Mouse (Mus musculus) stomach, embryonic 15.5 days (tissue): ENCODE measurements around the gene Nom1. TPM values are rescaled to one million over a fixed set of nuclear protein-coding genes. Genes with fewer than 3 reads are reported as not detected.

Source experiments
- ATAC-seq: fragments of 200-750 bp; cut with Nextera tagmentation; 2 replicates; pipeline ENCODE4 v1.8.0; 2017; ENCODE audit warnings: low read depth, moderate number of reproducible peaks, moderate TSS enrichment; ENCODE audit not compliant: insufficient read depth, low FRiP score
- H3K27ac ChIP-seq: fragments of 300-500 bp; sonication (generic); 2 replicates; pipeline ENCODE4 v1.5.1; 2015; ENCODE audit warnings: mild to moderate bottlenecking, inconsistent platforms
- H3K27me3 ChIP-seq: fragments of 300-500 bp; sonication (generic); replicated peaks from 2 replicates; pipeline ENCODE4 v1.6.1; 2015; ENCODE audit warnings: inconsistent platforms
- H3K36me3 ChIP-seq: fragments of 300-500 bp; sonication (generic); 2 replicates; pipeline ENCODE4 v1.6.1; 2015; ENCODE audit warnings: inconsistent platforms
- H3K4me1 ChIP-seq: fragments of 300-500 bp; sonication (generic); 2 replicates; pipeline ENCODE4 v1.6.1; 2015; ENCODE audit warnings: inconsistent platforms
- H3K4me2 ChIP-seq: fragments of 300-500 bp; sonication (generic); 2 replicates; pipeline ENCODE4 v1.6.1; 2015; ENCODE audit warnings: mild to moderate bottlenecking, inconsistent platforms
- H3K4me3 ChIP-seq: fragments of 300-500 bp; sonication (generic); replicated peaks from 2 replicates; pipeline ENCODE4 v1.5.1; 2015; ENCODE audit warnings: inconsistent platforms
- H3K9ac ChIP-seq: fragments of 300-500 bp; sonication (generic); 2 replicates; pipeline ENCODE4 v1.6.1; 2015; ENCODE audit warnings: inconsistent platforms
- H3K9me3 ChIP-seq: fragments of 300-500 bp; sonication (generic); 2 replicates; pipeline ENCODE4 v1.6.1; 2016; ENCODE audit warnings: inconsistent platforms
- WGBS: fragments of 180-500 bp; shearing (Covaris S2); methylation state at CpG from one replicate; pipeline ENCODE4 v1.1.7; 2015; 5-methylcytosine and 5-hydroxymethylcytosine counted together
- polyA plus RNA-seq: library from polyadenylated mRNA; unstranded; fragments of >200 nt; fragmentation: Nextera tagmentation; extraction: Ambion mirVana; gene quantifications from 2 replicates; pipeline ENCODE4 v1.2.1, GENCODE M21; 2015

The Nom1 gene
- polyA plus RNA-seq, 1 experiment from 2014 or later: 22.8 TPM

DNA sequence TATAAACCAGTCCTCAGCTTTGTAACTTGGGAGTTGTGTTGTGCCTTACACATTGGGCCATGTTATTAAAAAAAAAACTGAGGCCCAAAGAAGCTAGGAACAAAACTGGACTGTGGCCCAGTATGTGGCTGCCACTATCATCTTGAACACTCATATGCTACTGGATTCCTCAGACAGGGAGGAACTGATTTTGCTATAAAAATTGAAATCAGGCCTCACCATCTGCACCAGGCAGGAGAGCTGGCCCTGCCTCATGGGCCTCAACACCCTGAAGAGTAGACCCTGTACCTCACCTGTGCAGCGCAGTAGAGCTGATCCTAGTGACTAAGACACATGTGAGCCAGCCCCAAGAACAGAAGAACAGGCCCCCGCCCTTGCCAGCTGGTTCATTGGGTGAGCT is 10.8 kb downstream of the Nom1 start:
- no peak for ATAC-seq
- Histone ChIP-seq H3K36me3 (peaks cover 68% of the 10 kb centered on the region), H3K27me3 (no peaks in the 10 kb centered on the region), H3K4me3 (no peak overlapping the region), H3K27ac (no peak overlapping the region), H3K4me1 (no peaks in the 10 kb centered on the region), H3K9ac (no peak overlapping the region), H3K9me3 (no peaks in the 10 kb centered on the region), H3K4me2 (no peak overlapping the region)
- 92% methylated on average over 2 of the region's 2 CpGs for WGBS

DNA sequence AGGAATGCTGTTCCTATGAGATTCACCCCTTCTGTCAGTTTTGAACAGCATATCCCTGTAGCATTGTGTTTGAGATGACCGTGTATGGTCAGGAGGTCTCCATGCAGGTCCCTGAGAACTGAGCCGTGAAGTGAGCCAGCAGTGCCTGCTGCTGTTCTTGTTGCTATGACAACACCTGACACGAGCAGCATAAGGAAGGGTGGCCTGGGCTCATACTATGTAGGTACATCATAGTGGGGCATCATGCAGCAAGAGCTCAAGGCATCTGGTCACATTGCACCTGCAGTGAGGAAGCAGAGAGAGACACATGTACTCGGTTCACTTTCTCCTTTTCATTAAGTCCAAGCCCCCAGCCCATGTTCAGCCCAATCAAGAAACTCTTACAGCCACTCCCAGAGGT is 17.9 kb downstream of the Nom1 start:
- Histone ChIP-seq H3K9me3 (no peaks in the 10 kb centered on the region), H3K4me2 (no peak overlapping the region), H3K27ac (no peak overlapping the region), H3K27me3 (no peaks in the 10 kb centered on the region), H3K4me3 (no peak overlapping the region), H3K4me1 (no peaks in the 10 kb centered on the region), H3K36me3 (peaks cover 26% of the 10 kb centered on the region; the same call in 1 of the 2 replicates), H3K9ac (no peak overlapping the region)
- WGBS: 68% methylated on average over 4 of the region's 4 CpGs
- no peak for ATAC-seq

DNA sequence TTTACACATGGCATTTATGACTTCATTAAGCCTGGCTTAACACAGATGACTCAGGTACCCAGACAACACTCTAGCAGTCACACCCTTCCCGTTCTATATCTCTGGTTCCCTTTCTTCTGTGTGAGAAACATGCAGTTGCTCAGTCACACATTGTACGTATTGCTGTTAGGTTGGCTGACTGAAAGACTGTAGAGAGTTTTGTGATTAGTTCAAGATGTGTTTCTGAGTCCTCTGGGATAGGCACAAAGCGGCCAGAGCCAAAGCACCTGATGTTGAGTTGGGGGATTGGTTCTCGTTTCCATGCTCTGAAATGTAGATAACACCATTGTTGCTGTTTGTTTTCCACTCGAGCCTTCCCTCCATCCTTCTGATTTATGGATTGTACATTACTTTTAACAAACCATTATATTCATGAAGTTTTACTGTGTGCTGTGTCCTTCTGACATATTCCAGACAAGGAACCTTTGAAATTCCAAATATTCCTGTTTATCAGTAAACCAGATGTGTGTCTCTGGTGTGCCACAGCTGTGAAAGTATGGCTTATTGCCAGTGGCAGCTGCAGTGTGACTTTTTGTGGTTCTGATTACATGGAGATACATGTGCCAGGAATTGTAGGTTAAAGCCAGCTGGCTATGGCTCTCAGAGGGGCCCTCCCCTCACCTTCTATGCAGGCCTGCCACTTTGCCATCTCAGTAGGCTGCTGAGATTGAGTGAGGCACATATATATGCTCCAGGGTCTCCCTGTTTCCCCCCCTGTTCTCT is 22.6 kb downstream of the Nom1 start:
- Histone ChIP-seq H3K4me2 (no peak overlapping the region), H3K36me3 (no peaks in the 10 kb centered on the region), H3K9me3 (no peaks in the 10 kb centered on the region), H3K4me3 (no peak overlapping the region), H3K27me3 (no peaks in the 10 kb centered on the region), H3K9ac (no peak overlapping the region), H3K27ac (no peak overlapping the region), H3K4me1 (no peaks in the 10 kb centered on the region)
- 54% methylated on average over 5 of the region's 5 CpGs for WGBS
- ATAC-seq: no peak

DNA sequence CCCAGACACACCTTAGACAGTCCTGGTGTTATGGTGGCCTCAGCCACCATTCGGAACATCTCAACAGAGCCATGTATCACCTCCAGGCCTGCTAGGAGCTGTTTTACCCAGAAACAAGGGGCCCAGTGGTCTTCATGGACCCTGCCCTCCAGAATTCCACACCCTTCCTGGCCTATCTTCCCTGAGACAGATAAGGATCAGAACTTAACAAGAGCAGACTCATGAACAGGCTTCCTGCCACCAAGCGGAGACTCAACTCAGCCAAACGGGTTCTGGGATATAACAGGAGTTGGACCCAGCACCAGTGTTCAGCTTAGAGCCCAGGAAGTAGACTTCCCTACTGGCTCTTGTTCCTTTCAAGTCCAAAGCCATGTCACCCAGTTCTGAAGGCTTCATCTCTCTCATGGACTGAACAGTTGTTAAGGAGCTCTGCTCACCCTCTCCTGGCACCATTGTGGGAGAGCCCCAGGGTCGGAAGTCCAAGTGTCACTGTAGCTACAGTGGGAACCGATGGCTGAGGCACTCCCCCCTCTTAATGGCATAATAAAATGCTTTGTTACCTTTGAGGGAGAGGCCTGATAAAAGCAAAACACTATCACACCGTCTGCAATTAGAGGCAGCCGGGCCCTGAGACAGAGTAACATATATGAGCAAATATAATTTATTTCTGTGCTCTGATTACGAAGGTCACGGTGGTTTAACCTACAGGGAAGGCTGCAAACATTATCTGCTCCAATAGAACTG is 28.7 kb downstream of the Nom1 start:
- H3K4me2 ChIP-seq: no peak overlapping the region
- peaks cover 15% of the 10 kb centered on the region for H3K27me3 ChIP-seq
- H3K9me3 ChIP-seq: no peaks in the 10 kb centered on the region
- no peaks in the 10 kb centered on the region for H3K36me3 ChIP-seq
- 0 out of 2 replicates have a peak, but pooled peaks cover 5% of the 10 kb centered on the region for H3K4me1 ChIP-seq
- peak; percentile 44 for ATAC-seq
- WGBS: 54% methylated on average over 9 of the region's 9 CpGs
- no peak overlapping the region for H3K9ac ChIP-seq
- no peak overlapping the region for H3K4me3 ChIP-seq
- no peak overlapping the region for H3K27ac ChIP-seq

DNA sequence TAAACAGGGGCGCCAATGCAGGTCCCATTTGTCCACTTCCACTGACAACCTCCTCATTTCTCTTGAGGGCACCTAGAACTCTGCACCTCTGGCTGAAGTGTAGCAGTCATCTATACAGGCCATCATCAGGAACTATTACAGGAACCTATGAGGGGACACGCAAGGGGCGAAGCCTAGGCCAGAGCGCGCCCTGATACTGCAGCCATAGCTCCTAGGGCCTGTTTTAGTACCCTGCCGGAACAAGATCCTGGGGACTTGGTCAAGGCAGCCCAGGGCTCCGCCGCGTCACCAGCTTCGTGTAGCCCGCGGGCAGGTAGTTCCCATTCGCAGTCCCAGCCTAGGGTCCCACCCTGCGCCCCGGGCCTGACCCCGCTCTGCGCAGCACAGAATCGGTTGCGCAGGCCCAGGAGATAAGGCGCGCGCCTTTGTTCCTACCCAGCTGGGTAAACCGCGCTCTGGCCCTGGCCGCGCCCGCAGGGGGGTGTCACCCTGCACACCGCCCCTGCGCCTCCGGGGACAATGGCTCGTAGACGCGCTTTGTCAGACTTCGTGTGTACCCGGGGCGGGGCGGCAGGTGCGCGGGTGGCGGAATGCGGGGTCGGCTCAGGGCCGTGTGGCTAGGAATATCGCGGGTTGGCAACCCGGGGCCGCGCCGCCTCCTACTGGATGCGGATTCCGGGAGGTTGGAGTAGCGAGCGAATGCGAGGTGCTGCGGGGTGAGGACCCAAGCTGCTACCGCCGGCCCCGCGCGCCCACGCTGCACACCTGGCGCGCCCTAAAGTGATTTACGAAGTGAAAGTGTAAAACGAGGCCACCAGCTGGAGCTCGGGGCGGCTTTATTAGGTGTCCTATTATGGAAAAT is 33.3 kb downstream of the Nom1 start:
- Histone ChIP-seq H3K4me1 (0 out of 2 replicates have a peak, but pooled peaks cover 5% of the 10 kb centered on the region), H3K4me2 (peak overlapping the region; percentile 68), H3K27me3 (peaks cover 39% of the 10 kb centered on the region), H3K36me3 (no peaks in the 10 kb centered on the region), H3K9ac (peak overlapping the region; percentile 2; the same call in 1 of the 2 replicates), H3K27ac (peak overlapping the region; percentile 81), H3K4me3 (peak overlapping the region; percentile 46), H3K9me3 (no peaks in the 10 kb centered on the region)
- peak; percentile 94 for ATAC-seq
- 4% methylated on average over 67 of the region's 67 CpGs for WGBS

DNA sequence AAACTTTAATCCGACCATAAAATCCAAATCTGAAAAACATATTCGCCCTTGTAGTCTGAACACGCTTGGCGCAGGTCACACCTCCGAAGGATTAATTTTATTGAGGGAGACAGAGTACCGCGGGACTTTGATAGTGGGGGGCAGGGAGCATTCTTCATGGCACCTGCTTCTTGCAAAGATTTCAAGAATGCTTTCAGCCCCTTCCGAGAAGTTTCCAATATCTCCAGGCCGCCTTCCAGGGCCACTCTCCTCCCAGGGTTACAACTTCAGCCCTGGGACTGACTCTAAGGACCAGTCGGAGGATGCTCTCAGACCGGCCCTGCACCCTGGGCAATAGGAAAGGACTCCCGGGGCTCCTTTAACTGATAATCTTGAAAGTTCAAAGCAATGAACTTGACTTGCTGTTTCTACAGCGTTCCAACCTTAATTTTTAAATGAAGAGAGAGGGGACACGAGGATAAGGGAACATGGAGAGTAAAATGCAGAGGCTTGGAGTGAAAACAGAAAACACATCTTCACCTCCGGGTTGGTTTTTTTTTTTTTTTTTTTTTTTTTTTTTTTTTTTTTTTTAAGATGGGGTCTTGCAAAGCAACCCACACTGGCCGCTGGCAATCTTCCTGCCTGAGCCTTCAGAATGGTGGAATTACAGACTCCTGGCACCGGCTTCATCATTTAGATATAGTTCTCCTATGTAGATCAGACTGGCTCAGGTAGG is 34.0 kb downstream of the Nom1 start:
- peaks cover 41% of the 10 kb centered on the region for H3K27me3 ChIP-seq
- no peak for ATAC-seq

DNA sequence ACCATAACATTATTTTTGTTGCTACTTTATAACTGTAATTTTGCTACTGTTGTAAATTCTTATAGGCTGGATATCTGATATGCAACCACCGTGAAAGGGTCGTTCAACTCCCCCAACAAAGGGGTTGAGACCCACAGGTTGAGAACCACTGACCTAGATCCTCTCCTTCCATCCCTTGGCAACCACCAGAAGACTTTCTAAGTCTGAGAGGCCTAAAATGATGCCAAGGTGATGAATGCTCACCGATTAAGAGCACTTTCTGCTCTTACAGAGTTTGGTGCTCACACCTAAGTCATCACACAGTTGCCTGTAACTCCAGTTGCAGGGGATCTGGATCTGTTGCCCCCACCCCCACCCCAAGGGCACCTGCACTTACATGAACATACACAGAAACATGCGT is 35.0 kb downstream of the Nom1 start:
- no peak overlapping the region for H3K9ac ChIP-seq
- H3K4me2 ChIP-seq: no peak overlapping the region
- H3K4me3 ChIP-seq: no peak overlapping the region
- H3K27ac ChIP-seq: no peak overlapping the region
- no peaks in the 10 kb centered on the region for H3K36me3 ChIP-seq
- H3K27me3 ChIP-seq: peaks cover 51% of the 10 kb centered on the region
- H3K9me3 ChIP-seq: no peaks in the 10 kb centered on the region
- ATAC-seq: no peak
- WGBS: 27% methylated on average over 4 of the region's 4 CpGs
- H3K4me1 ChIP-seq: 0 out of 2 replicates have a peak, but pooled peaks cover 5% of the 10 kb centered on the region

More for the DNA sequence above, 34.0 kb downstream of the Nom1 start:
- Histone ChIP-seq H3K4me2 (peak overlapping the region; percentile 68), H3K36me3 (no peaks in the 10 kb centered on the region), H3K4me3 (peak overlapping the region; percentile 46), H3K9ac (no peak overlapping the region; the same call in 1 of the 2 replicates), H3K27ac (peak overlapping the region; percentile 81), H3K9me3 (no peaks in the 10 kb centered on the region), H3K4me1 (0 out of 2 replicates have a peak, but pooled peaks cover 5% of the 10 kb centered on the region)
- 4% methylated on average over 17 of the region's 17 CpGs for whole genome bisulfite sequencing

DNA sequence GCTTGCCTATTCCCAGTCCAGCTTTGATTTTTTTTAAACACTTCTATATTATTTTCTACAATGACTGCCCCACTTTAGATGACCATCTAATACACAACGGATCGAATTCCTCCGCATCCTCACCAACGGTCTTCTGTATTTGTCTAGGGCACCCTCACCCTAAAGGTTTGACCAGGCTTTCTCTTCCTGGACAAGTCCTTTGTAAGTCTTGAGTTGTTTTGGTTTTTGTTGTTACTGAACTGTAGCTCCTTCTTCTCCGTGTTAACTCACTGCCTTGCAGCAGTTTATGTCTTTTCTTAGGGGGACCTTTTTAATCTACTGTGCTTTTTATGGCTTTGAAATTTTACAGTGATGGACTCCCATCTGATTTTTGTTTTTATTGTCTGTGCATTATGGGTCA is 35.8 kb downstream of the Nom1 start:
- no peak for ATAC-seq

DNA sequence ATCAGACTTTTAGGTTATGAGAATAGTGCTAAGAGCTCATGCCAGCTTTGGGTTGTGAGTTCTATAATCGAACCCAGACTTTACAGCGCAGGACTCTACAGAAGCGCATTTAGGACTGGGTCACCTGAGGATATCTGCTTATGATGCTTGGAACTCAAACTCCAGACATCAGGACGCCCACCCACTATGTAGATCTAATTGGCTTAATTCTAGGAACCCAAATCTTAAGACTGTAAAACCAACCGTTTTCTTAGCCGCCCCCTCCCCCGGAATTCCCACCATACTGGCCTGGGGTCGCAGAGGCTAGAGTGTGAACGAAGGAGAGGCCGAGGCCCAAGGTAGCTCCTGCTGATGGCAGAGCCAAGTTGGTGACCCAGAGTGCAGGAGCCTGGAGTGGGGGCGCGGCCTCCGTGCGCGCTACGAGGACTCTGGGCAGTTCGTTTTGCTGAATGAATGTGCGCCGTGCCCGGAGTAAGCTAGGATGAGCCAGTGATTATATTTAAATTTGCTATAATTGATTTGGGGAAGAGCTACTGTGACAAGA is 36.5 kb downstream of the Nom1 start:
- Histone ChIP-seq H3K9me3 (no peaks in the 10 kb centered on the region), H3K4me3 (no peak overlapping the region), H3K9ac (no peak overlapping the region), H3K4me1 (0 out of 2 replicates have a peak, but pooled peaks cover 5% of the 10 kb centered on the region), H3K27me3 (peaks cover 65% of the 10 kb centered on the region), H3K4me2 (no peak overlapping the region), H3K27ac (no peak overlapping the region), H3K36me3 (no peaks in the 10 kb centered on the region)
- 18% methylated on average over 20 of the region's 20 CpGs for WGBS
- no peak for ATAC-seq

More for the DNA sequence above, 35.8 kb downstream of the Nom1 start:
- Histone ChIP-seq H3K9me3 (no peaks in the 10 kb centered on the region), H3K9ac (no peak overlapping the region), H3K4me1 (0 out of 2 replicates have a peak, but pooled peaks cover 5% of the 10 kb centered on the region), H3K4me3 (no peak overlapping the region), H3K27me3 (peaks cover 59% of the 10 kb centered on the region), H3K27ac (no peak overlapping the region), H3K36me3 (no peaks in the 10 kb centered on the region), H3K4me2 (no peak overlapping the region)
- 25% methylated on average over 5 of the region's 5 CpGs for WGBS

DNA sequence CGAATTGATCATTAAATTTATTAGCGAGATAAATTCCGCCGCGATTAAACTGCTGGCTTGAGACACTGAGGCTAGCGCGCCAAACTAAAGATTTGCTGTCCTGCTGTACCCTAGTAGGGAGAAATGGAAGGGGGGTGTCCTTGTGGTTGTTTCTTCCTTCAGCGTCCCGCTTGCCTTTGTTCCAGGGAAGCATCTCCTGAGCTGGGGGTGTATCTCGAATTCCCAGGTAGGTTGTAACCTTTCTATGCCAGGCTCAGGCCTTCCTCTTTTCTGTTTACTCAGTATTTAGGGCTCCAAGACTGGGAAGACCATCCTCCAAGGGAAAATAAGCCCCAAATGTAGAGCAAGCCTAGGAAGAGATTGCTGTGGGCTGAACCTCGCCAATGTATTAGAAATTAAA is 36.9 kb downstream of the Nom1 start:
- H3K4me2 ChIP-seq: no peak overlapping the region
- H3K9me3 ChIP-seq: no peaks in the 10 kb centered on the region
- WGBS: 10% methylated on average over 11 of the region's 11 CpGs
- 0 out of 2 replicates have a peak, but pooled peaks cover 5% of the 10 kb centered on the region for H3K4me1 ChIP-seq
- H3K4me3 ChIP-seq: no peak overlapping the region
- no peak overlapping the region for H3K9ac ChIP-seq
- no peak overlapping the region for H3K27ac ChIP-seq
- H3K27me3 ChIP-seq: peaks cover 68% of the 10 kb centered on the region
- ATAC-seq: no peak
- H3K36me3 ChIP-seq: no peaks in the 10 kb centered on the region
